Mouse (Mus musculus) neural tube, embryonic 11.5 days (tissue): ENCODE measurements at regions not wholly inside any gene's neighbourhood (a gene's known extent, or its start where the extent isn't known, plus 50 kb on each side); places are given as distances from the start of the nearest gene placed in this dataset.
"Not testable (repeated sequence)": the region's sequence is repeated elsewhere in the genome, so short reads cannot be mapped to it uniquely, and the experiment has no call there.

Source experiments
- ATAC-seq: fragments of 200-750 bp; cut with Nextera tagmentation; 2 replicates; pipeline ENCODE4 v1.8.0; 2017; ENCODE audit warnings: moderate number of reproducible peaks, mild to moderate bottlenecking, moderate TSS enrichment, moderate library complexity; ENCODE audit not compliant: insufficient read depth, low FRiP score, low TSS enrichment
- DNase-seq: peaks from one replicate; pipeline ENCODE4 v3.0.0-alpha.2; 2015; ENCODE audit warnings: low spot score
- H3K27ac ChIP-seq: fragments of 300-500 bp; sonication (generic); 2 replicates; pipeline ENCODE4 v1.5.1; 2014; ENCODE audit warnings: low read depth, mild to moderate bottlenecking, low read length
- H3K27me3 ChIP-seq: fragments of 300-500 bp; sonication (generic); 2 replicates; pipeline ENCODE4 v1.6.1; 2014; ENCODE audit warnings: mild to moderate bottlenecking, low read length, mixed read lengths; ENCODE audit not compliant: control insufficient read depth, insufficient read depth
- H3K36me3 ChIP-seq: fragments of 300-500 bp; sonication (generic); 2 replicates; pipeline ENCODE4 v1.6.1; 2014; ENCODE audit warnings: mild to moderate bottlenecking, low read length, moderate library complexity, mixed read lengths; ENCODE audit not compliant: control insufficient read depth, insufficient read depth
- H3K4me1 ChIP-seq: fragments of 300-500 bp; sonication (generic); 2 replicates; pipeline ENCODE4 v1.6.1; 2014; ENCODE audit warnings: low read length, mixed read lengths; ENCODE audit not compliant: control insufficient read depth, insufficient read depth
- H3K4me2 ChIP-seq: fragments of 300-500 bp; sonication (generic); 2 replicates; pipeline ENCODE4 v1.6.1; 2014; ENCODE audit warnings: low read depth, mild to moderate bottlenecking, moderate library complexity
- H3K4me3 ChIP-seq: fragments of 300-500 bp; sonication (generic); 2 replicates; pipeline ENCODE4 v1.5.1; 2014; ENCODE audit warnings: low read depth, low read length
- H3K9ac ChIP-seq: fragments of 300-500 bp; sonication (generic); 2 replicates; pipeline ENCODE4 v1.6.1; 2014; ENCODE audit warnings: mild to moderate bottlenecking, low read length
- H3K9me3 ChIP-seq: fragments of 300-500 bp; sonication (generic); 2 replicates; pipeline ENCODE4 v1.6.1; 2016; ENCODE audit warnings: low read length; ENCODE audit not compliant: control insufficient read depth
- WGBS: fragments of 180-500 bp; shearing (Covaris S2); extraction: QIAGEN DNeasy Blood & Tissue Kit; methylation state at CpG from one replicate; pipeline ENCODE4 v1.1.7; 2014; 5-methylcytosine and 5-hydroxymethylcytosine counted together

GRCm38 (mm10) chr1:114641215-114641614, 1043.3 kb upstream of the Cntnap5a start:
- no peaks in the 10 kb centered on the region for H3K9me3 ChIP-seq
- H3K27me3 ChIP-seq = no peaks in the 10 kb centered on the region
- ATAC-seq (no peak), DNase-seq (no peak)
- H3K27ac ChIP-seq = no peak overlapping the region
- no peak overlapping the region for H3K4me2 ChIP-seq
- H3K36me3 ChIP-seq = no peaks in the 10 kb centered on the region
- 69% methylated on average over 1 of the region's 1 CpGs for WGBS
- no peaks in the 10 kb centered on the region for H3K4me1 ChIP-seq
- H3K9ac ChIP-seq = no peak overlapping the region
- H3K4me3 ChIP-seq = no peak overlapping the region

GRCm38 (mm10) chr1:114641854-114642253, 1042.7 kb upstream of the Cntnap5a start:
- DNase-seq, ATAC-seq, H3K4me3 ChIP-seq, H3K9me3 ChIP-seq, H3K4me1 ChIP-seq, H3K9ac ChIP-seq, H3K27ac ChIP-seq, H3K36me3 ChIP-seq, H3K4me2 ChIP-seq, H3K27me3 ChIP-seq: not testable (repeated sequence)

- ATAC-seq = no peak
- Histone ChIP-seq H3K36me3 (no peaks in the 10 kb centered on the region), H3K27ac (no peak overlapping the region), H3K4me2 (no peak overlapping the region), H3K9ac (no peak overlapping the region), H3K9me3 (no peaks in the 10 kb centered on the region), H3K27me3 (no peaks in the 10 kb centered on the region), H3K4me1 (no peaks in the 10 kb centered on the region), H3K4me3 (no peak overlapping the region)
- DNase-seq = peak; percentile 9
- WGBS = 60% methylated on average over 2 of the region's 2 CpGs
These were observed 1010.6 kb upstream of the Cntnap5a start for GRCm38 (mm10) chr1:114673954-114674353.

DNA sequence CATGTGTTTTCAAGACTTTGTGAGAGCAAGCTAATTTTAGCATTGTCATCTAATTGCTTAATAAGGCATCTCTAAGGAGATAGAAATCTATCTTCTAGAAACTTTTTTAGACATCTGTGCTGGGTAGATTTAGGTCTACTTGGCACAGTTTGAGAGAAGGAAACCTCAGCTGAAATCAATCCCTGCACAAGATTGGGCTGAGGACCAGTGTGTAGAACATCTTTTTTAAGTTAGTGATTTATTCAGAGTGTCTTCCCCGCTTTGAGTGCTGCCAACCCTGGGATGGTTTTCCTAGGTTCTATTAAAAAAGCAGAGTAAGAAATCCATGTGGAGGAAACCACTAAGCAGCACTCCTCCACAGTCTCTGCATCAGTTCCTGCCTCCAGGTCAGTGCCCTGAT, 1003.3 kb upstream of the Cntnap5a start:
- Histone ChIP-seq H3K4me1 (no peaks in the 10 kb centered on the region), H3K27me3 (no peaks in the 10 kb centered on the region), H3K4me2 (no peak overlapping the region), H3K36me3 (no peaks in the 10 kb centered on the region), H3K27ac (no peak overlapping the region), H3K9ac (no peak overlapping the region), H3K9me3 (no peaks in the 10 kb centered on the region), H3K4me3 (no peak overlapping the region)
- 77% methylated on average over 1 of the region's 1 CpGs for WGBS
- DNase-seq (no peak), ATAC-seq (no peak)

DNA sequence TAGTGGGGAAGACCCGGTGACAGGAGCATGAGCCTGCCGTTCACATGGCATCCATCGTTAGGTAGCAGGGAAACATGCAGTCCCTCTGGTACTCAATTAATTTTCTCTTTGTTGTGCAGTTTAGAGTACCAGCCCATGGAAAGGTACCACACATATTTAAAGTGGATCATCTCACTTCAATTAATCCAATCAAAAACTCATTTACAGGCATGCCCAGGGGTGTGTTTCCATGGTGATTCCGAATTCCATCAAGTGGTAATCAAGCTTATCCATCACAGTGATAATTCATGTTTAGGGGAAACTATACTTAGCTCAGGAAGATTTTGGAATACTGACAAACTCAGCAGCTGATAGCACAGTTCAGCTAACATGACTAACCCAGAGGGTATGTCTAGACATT, 963.4 kb upstream of the Cntnap5a start:
- Histone ChIP-seq H3K9ac (no peak overlapping the region), H3K27me3 (no peaks in the 10 kb centered on the region), H3K36me3 (no peaks in the 10 kb centered on the region), H3K9me3 (no peaks in the 10 kb centered on the region), H3K27ac (no peak overlapping the region), H3K4me2 (no peak overlapping the region), H3K4me3 (no peak overlapping the region), H3K4me1 (no peaks in the 10 kb centered on the region)
- DNase-seq (no peak), ATAC-seq (no peak)
- WGBS = 94% methylated on average over 4 of the region's 4 CpGs

- Histone ChIP-seq H3K27me3 (no peaks in the 10 kb centered on the region), H3K9ac (no peak overlapping the region), H3K4me3 (no peak overlapping the region), H3K4me2 (no peak overlapping the region), H3K9me3 (no peaks in the 10 kb centered on the region), H3K27ac (no peak overlapping the region), H3K4me1 (no peaks in the 10 kb centered on the region), H3K36me3 (no peaks in the 10 kb centered on the region)
- DNase-seq = no peak
- ATAC-seq = no peak
These were observed 955.4 kb upstream of the Cntnap5a start for GRCm38 (mm10) chr1:114729167-114729566.
